Mouse (Mus musculus) embryonic facial prominence, embryonic 11.5 days (tissue): ENCODE measurements at regions not wholly inside any gene's neighbourhood (a gene's known extent, or its start where the extent isn't known, plus 50 kb on each side); places are given as distances from the start of the nearest gene placed in this dataset.

Experiments used
- ATAC-seq: fragments of 200-750 bp; cut with Nextera tagmentation; replicated peaks from 2 replicates; pipeline ENCODE4 v1.8.0; 2017; ENCODE audit warnings: low read depth; ENCODE audit not compliant: insufficient number of reproducible peaks, low FRiP score, low TSS enrichment
- DNase-seq: peaks from one replicate; pipeline ENCODE4 v3.0.0-alpha.2; 2015; ENCODE audit warnings: low spot score
- H3K27ac ChIP-seq: fragments of 300-500 bp; sonication (generic); replicated peaks from 2 replicates; pipeline ENCODE4 v1.5.1; 2014; ENCODE audit warnings: mild to moderate bottlenecking, low read depth, low read length, control low read depth
- H3K27me3 ChIP-seq: fragments of 300-500 bp; sonication (generic); 2 replicates; pipeline ENCODE4 v1.6.1; 2014; ENCODE audit warnings: mild to moderate bottlenecking, low read length, moderate library complexity, mixed read lengths; ENCODE audit not compliant: control insufficient read depth, insufficient read depth
- H3K36me3 ChIP-seq: fragments of 300-500 bp; sonication (generic); replicated peaks from 2 replicates; pipeline ENCODE4 v1.6.1; 2014; ENCODE audit warnings: low read depth, mild to moderate bottlenecking, low read length, moderate library complexity, mixed read lengths; ENCODE audit not compliant: control insufficient read depth, insufficient read depth
- H3K4me1 ChIP-seq: fragments of 300-500 bp; sonication (generic); 2 replicates; pipeline ENCODE4 v1.6.1; 2014; ENCODE audit warnings: low read length, mixed read lengths; ENCODE audit not compliant: control insufficient read depth, insufficient read depth
- H3K4me2 ChIP-seq: fragments of 300-500 bp; sonication (generic); 2 replicates; pipeline ENCODE4 v1.6.1; 2014; ENCODE audit warnings: low read depth, mild to moderate bottlenecking, control low read depth, low read length, moderate library complexity
- H3K4me3 ChIP-seq: fragments of 300-500 bp; sonication (generic); 2 replicates; pipeline ENCODE4 v1.5.1; 2014; ENCODE audit warnings: low read depth, low read length, control low read depth
- H3K9ac ChIP-seq: fragments of 300-500 bp; sonication (generic); replicated peaks from 2 replicates; pipeline ENCODE4 v1.6.1; 2014; ENCODE audit warnings: mild to moderate bottlenecking, control low read depth, low read length
- H3K9me3 ChIP-seq: fragments of 300-500 bp; sonication (generic); replicated peaks from 2 replicates; pipeline ENCODE4 v1.6.1; 2016; ENCODE audit warnings: mild to moderate bottlenecking, low read length, inconsistent platforms, mixed read lengths; ENCODE audit not compliant: control insufficient read depth
- WGBS: fragments of 180-500 bp; shearing (Covaris S2); extraction: QIAGEN DNeasy Blood & Tissue Kit; methylation state at CpG from one replicate; pipeline ENCODE4 v1.1.7; 2014; 5-methylcytosine and 5-hydroxymethylcytosine counted together

GRCm38 (mm10) chr3:102676946-102677534 lies 57.3 kb upstream of the Tspan2 start:
- Histone ChIP-seq H3K4me2 (no peak overlapping the region), H3K9me3 (no peaks in the 10 kb centered on the region), H3K4me1 (no peaks in the 10 kb centered on the region), H3K4me3 (no peak overlapping the region), H3K9ac (no peak overlapping the region), H3K27me3 (no peaks in the 10 kb centered on the region), H3K27ac (no peak overlapping the region), H3K36me3 (no peaks in the 10 kb centered on the region)
- WGBS, result 83% methylated on average over 7 of the region's 7 CpGs
- DNase-seq (no peak), ATAC-seq (no peak)

- no peak overlapping the region for H3K4me2 ChIP-seq
- no peak for ATAC-seq
Measured at GRCm38 (mm10) chr3:102678516-102678915, 55.8 kb upstream of the Tspan2 start.

GRCm38 (mm10) chr3:102682424-102682823 lies 51.9 kb upstream of the Tspan2 start:
- ATAC-seq (no peak), DNase-seq (no peak)
- no peaks in the 10 kb centered on the region for H3K27me3 ChIP-seq
- no peak overlapping the region for H3K9ac ChIP-seq
- no peak overlapping the region for H3K27ac ChIP-seq
- no peak overlapping the region for H3K4me2 ChIP-seq
- no peaks in the 10 kb centered on the region for H3K4me1 ChIP-seq
- 84% methylated on average over 8 of the region's 8 CpGs for WGBS
- H3K9me3 ChIP-seq, result no peaks in the 10 kb centered on the region
- H3K4me3 ChIP-seq, result no peak overlapping the region
- H3K36me3 ChIP-seq, result no peaks in the 10 kb centered on the region

More at GRCm38 (mm10) chr3:102678516-102678915, 55.8 kb upstream of the Tspan2 start:
- Histone ChIP-seq H3K9ac (no peak overlapping the region), H3K27me3 (no peaks in the 10 kb centered on the region), H3K4me3 (no peak overlapping the region), H3K9me3 (no peaks in the 10 kb centered on the region), H3K36me3 (no peaks in the 10 kb centered on the region), H3K4me1 (no peaks in the 10 kb centered on the region), H3K27ac (no peak overlapping the region)
- 85% methylated on average over 1 of the region's 1 CpGs for WGBS
- DNase-seq, result no peak

GRCm38 (mm10) chr3:102683541-102683940 lies 50.8 kb upstream of the Tspan2 start:
- 73% methylated on average over 10 of the region's 10 CpGs for WGBS
- Histone ChIP-seq H3K4me3 (no peak overlapping the region), H3K27me3 (no peaks in the 10 kb centered on the region), H3K9ac (no peak overlapping the region), H3K36me3 (no peaks in the 10 kb centered on the region), H3K27ac (no peak overlapping the region), H3K4me1 (no peaks in the 10 kb centered on the region), H3K9me3 (no peaks in the 10 kb centered on the region), H3K4me2 (no peak overlapping the region)
- no peak for ATAC-seq
- no peak for DNase-seq
